Mouse (Mus musculus) cerebellum, adult 2 months (tissue): ENCODE measurements around the gene Gtf2ird1.

Experiments used
- CTCF ChIP-seq: fragments of 200-500 bp; IDR thresholded peaks from 2 replicates; pipeline ENCODE4 v1.5.1; 2011; ENCODE audit warnings: low read depth, mild to moderate bottlenecking, control low read depth, low read length, moderate library complexity, borderline replicate concordance; ENCODE audit not compliant: insufficient read depth
- POLR2A ChIP-seq: fragments of 200-500 bp; IDR thresholded peaks from 2 replicates; pipeline ENCODE4 v1.6.1; 2011; ENCODE audit warnings: low read length, control low read depth, borderline replicate concordance; ENCODE audit not compliant: insufficient read depth

GRCm38 (mm10) chr5:134322355-134322754 is 134.2 kb downstream of the Gtf2ird1 start:
- TF ChIP-seq CTCF = no peak
- no peak for TF ChIP-seq POLR2A
